Mouse (Mus musculus) urinary bladder, adult 2 months (tissue): ENCODE measurements around the gene Rbm5. TPM values are rescaled to one million over a fixed set of nuclear protein-coding genes. Genes with fewer than 3 reads are reported as not detected.

Source experiments
- DNase-seq: peaks from one replicate; pipeline ENCODE4 v3.0.0; 2022; ENCODE audit warnings: low spot score
- polyA plus RNA-seq: library from polyadenylated mRNA; depleted of rRNA; stranded (reverse); fragments of >200 nt; gene quantifications from 2 replicates; pipeline ENCODE4 v1.2.3, GENCODE M21; 2012; rRNA removed

The Rbm5 gene
- 105 and 116 TPM in 2 replicates for polyA plus RNA-seq

DNA sequence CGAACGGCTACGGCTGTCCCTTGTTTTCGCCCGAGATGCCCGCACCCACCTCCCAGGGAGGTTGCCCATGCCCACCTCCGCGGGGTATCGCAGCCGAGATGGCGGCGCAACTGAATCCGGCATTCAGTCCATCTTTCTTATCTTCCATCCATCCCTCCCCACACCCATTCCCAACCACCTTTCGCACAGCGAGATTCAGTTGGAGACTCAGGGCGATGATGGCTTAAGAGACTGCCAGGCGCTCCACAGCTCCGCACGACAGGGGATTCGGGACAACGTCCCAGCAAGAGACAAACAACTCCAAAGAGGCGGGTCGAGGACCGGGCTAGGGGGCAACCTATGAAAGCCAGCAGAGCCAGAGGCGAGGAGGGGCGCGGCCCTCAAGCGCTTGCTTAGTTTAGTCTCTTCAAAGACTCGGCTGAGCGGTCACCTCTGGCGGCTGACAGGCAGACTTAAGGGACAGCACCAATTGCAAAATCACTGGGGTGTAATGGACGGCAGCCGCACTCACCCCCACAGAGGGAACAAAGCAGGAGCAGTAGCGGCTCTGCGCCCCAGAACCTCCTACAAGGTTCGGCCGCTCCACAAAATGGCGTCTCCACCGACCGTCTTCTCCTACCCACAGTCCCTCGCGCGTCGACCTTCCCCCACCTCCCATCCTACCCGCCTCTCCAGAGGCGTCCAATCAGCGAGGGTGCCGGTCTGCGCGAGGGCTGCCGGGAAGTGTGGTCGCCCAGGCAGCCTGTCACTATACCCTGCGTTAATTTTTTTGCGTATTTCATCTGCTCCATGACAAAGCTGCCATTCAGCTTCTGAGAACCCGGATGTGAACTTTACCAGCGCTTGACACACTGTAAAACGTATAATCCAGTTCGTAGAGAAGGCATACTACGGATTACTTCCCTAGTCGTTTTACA is at the start of gene Rbm5:
TSS of gene Rbm5 (minus strand) at position 623 of the 917 bp plus-strand sequence.
- DNase-seq: peak; percentile 80

DNA sequence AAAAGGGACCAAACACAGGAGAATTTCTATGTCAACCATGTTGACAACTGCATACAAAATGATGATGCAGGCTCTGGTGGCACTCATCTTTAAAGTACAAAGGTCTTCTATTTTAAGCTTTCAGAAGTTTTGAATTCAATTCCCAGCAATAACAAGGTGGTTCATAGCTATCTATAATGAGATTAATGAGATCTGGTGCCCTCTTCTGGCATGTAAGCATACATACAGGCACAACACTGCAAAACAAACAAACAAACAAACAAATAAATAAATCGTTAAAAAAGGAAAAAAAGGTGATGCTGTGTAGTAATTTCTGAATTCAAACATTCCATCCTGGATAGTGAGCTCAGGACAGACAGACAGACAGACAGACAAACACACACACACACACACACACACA is 41.3 kb upstream of the Rbm5 start:
- no peak for DNase-seq

- no peak for DNase-seq
Observed at GRCm38 (mm10) chr9:107810985-107811384, 40.2 kb upstream of the Rbm5 start.

DNA sequence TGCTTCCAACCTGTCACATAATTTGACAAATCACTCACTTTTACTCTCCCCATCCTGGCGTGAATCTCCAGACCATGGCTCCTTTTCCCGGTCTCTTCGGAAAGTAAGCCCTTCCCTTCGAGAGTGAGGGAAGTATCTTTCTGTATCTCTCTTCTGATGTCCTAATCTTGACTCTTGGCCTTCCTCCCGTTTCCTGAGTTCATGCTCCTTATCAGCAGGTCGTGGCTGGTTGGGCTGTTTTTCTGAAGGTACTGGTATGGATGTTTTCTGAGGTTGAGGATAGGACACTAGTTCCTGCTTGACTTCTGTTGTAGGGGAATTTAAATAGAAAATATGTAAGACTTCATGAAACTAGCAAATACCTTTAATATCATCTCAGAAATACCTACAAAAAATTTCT is 20.9 kb upstream of the Rbm5 start:
- DNase-seq: no peak

GRCm38 (mm10) chr9:107782536-107783203 is 11.9 kb upstream of the Rbm5 start:
- no peak for DNase-seq

DNA sequence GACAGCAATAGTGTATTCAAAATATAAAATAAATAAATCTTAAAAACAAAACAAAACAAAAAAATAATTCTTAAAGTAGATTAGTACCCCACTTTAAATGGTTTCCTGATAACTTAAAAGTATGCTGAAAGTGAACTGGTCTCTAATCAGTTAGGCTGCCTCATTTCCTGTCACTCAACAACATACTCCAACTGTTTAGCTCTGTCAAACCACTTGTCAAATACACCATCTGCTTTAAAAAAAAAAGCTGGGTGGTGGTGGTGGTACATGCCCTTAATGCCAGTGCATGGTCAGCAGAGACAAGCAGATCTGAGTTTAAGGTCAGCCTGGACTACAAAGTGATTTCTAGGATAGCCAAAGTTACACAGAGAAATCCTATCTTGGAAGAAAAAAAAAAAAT is 6.0 kb upstream of the Rbm5 start:
- no peak for DNase-seq

GRCm38 (mm10) chr9:107774411-107774810 is 3.6 kb upstream of the Rbm5 start:
- DNase-seq: no peak

DNA sequence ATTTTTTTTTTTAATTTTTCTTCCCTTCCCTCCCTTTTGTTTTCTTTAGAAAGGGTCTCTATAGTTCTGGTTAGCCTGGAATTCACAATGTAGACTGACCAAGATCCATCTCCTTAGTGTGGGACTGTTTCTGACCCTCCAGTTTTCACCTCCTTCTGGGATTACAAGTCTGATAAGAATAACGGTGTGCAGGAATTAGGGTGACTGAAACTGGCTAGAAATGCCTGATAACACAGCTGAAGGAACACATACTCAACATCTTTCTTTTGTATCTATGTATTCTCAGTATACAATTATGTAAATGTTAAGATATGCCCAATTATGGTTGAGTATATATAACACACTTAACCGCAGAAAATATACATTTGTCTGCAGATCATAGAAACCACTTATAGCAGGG is 986 bp upstream of the Rbm5 start:
- no peak for DNase-seq

- DNase-seq: no peak
Observed at GRCm38 (mm10) chr9:107770037-107770373, 791 bp downstream of the Rbm5 start.

GRCm38 (mm10) chr9:107769445-107770000 is 1.3 kb downstream of the Rbm5 start:
- DNase-seq: no peak

GRCm38 (mm10) chr9:107768851-107769250 is 1.9 kb downstream of the Rbm5 start:
- DNase-seq: no peak

GRCm38 (mm10) chr9:107759593-107759992 is 11.2 kb downstream of the Rbm5 start:
- no peak for DNase-seq

- no peak for DNase-seq
Observed at GRCm38 (mm10) chr9:107750378-107750777, 20.4 kb downstream of the Rbm5 start.

- DNase-seq: no peak
Observed at GRCm38 (mm10) chr9:107748063-107748462, 22.7 kb downstream of the Rbm5 start.

GRCm38 (mm10) chr9:107747310-107747709 is 23.5 kb downstream of the Rbm5 start:
- no peak for DNase-seq

DNA sequence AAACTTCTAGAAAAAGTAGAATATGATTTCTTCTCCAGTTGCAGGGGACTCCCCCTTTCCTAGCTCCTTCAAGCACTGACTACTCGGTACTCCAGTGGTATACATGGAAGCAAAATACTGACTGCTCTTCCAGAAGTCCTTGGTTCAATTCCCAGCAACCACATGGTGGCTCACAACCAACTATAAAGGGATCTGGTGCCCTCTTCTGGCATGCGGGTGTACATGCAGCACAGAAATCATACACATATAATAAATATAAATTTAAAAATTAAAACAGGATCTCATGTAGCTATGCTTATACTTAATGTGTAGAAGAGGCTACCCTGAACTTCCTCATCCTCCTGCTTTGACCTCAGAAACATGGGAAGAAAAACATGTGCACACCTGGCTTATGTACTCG is 24.1 kb downstream of the Rbm5 start:
- DNase-seq: no peak

DNA sequence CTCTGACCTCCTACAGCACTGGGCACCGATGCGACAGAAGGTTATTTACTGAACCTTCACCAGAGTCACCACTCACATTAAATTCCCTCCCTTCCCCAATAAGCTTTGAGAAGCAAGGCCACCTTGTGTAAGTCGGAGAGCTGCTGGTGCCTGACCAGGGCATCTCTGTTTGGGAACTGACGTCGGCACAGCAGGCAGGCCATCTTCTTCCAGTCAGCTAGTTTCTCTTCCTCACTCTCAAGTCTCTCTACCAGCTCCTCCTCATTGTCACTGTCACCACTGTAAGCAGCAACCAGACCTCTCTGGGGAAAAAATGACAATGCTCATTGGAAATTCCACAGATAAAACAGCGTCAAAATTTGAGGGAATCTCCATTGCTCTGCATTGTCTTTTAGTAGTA is 26.7 kb downstream of the Rbm5 start:
- no peak for DNase-seq

DNA sequence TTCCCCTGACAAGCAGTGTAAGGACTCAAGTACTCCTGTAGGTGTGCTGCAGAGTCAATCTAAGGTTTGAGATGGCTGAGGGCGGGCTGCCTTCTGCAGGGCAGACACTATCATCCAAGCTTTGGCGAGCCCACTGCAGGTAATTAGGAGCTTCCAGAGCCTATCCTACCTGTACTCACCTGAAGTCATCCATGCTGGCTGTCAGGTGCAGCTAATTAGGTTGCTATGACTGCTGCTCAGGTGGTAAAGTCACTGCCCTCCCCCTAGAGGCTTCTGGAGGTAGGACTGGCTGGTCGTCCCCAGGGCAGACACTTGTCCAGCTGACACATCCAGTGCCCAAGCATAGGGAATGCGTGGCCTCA is 32.0 kb downstream of the Rbm5 start:
- no peak for DNase-seq

GRCm38 (mm10) chr9:107738020-107738840 is 32.6 kb downstream of the Rbm5 start:
- peak; percentile 83 for DNase-seq

GRCm38 (mm10) chr9:107736185-107736485 is 34.7 kb downstream of the Rbm5 start:
- no peak for DNase-seq

- no peak for DNase-seq
Observed at GRCm38 (mm10) chr9:107735356-107736184, 35.2 kb downstream of the Rbm5 start.
